Mouse (Mus musculus): ENCODE data around the gene Gnaz.

DNA sequence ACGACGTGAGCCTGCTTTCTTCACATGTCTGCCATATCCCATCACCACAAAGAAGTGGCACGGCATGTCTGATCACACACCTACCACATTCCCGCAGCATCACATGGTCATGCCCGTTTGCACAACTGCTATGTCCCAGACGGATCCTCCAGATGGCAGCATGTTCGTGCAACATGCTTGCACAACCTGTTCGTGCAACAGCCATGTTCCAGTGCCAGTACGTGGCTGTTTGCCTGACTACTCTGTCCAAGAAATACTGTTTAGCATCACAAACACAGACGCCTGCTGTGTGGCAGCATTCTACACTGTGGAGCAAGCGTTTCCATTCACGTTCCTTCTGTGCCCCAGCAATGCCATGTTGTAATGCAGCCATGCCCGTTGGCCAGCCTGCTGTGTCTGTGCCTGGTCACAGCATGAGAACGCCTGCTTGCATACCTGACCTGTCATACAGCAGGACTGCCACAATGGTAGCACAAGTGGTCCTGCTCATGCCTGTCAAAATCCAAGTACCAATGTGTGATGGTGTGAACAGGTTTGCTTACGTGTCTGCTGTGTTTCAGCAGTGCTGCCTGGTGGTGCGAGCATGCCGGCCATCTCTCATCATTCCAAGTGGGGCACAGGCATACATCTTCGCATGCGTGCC is 33.3 kb upstream of the Gnaz start:
- TF ChIP-seq CTCF (IDR thresholded peaks at IDR 0.05; ENCODE audit: borderline replicate concordance, insufficient read depth, low read length): peak; percentile 24; the same call in 1 of the 2 replicates
- no peak for TF ChIP-seq POLR2A (IDR thresholded peaks at IDR 0.05; ENCODE audit: low read depth, low read length)

Data from embryonic fibroblast, embryonic 13.5 days (primary cell).